Mouse (Mus musculus): ENCODE measurements around the gene Fgfr4. TPM values are rescaled to one million over a fixed set of nuclear protein-coding genes. Genes with fewer than 3 reads are reported as not detected.

Fgfr4 gene
- polyA plus RNA-seq (2015; fragmentation: Nextera tagmentation; extraction: Ambion mirVana): 1.4 and 1.7 TPM in 2 replicates

GRCm38 (mm10) chr13:55152621-55153415 lies at the start of gene Fgfr4:
Gene Fgfr4, plus strand, starts transcription at chr13:55152640.

GRCm38 (mm10) chr13:55105045-55105952 lies 47.1 kb upstream of the Fgfr4 start, which contains the start of gene Zfp346:
Gene Zfp346, plus strand, starts transcription at chr13:55105311.

GRCm38 (mm10) chr13:55133448-55133847 lies 19.0 kb upstream of the Fgfr4 start, which contains the start of gene Gm17617:
Gene Gm17617, minus strand, starts transcription at chr13:55133548.

GRCm38 (mm10) chr13:55209649-55210192 lies 57.3 kb downstream of the Fgfr4 start, which contains the start of gene Nsd1:
Gene Nsd1, plus strand, starts transcription at chr13:55209782.

Other genes with a start within 250 kb of the Fgfr4 start
- 13.2 and 13.4 TPM in 2 replicates for gene Unc5a, start 203.2 kb upstream of the Fgfr4 start, polyA plus RNA-seq (2015; fragmentation: Nextera tagmentation; extraction: Ambion mirVana)
- gene Hk3, start 131.3 kb upstream of the Fgfr4 start, polyA plus RNA-seq (2015; fragmentation: Nextera tagmentation; extraction: Ambion mirVana): 0.83 and 1.2 TPM in 2 replicates
- 12.2 and 13.9 TPM in 2 replicates for gene Uimc1, start 52.3 kb upstream of the Fgfr4 start, polyA plus RNA-seq (2015; fragmentation: Nextera tagmentation; extraction: Ambion mirVana)
- gene Zfp346, start 47.3 kb upstream of the Fgfr4 start, polyA plus RNA-seq (2015; fragmentation: Nextera tagmentation; extraction: Ambion mirVana): 23.9 and 26.7 TPM in 2 replicates
- not detected in 2 replicates for gene Gm17617, start 19.1 kb upstream of the Fgfr4 start, polyA plus RNA-seq (2015; fragmentation: Nextera tagmentation; extraction: Ambion mirVana)
- 63.5 and 67.6 TPM in 2 replicates for gene Nsd1, start 57.1 kb downstream of the Fgfr4 start, polyA plus RNA-seq (2015; fragmentation: Nextera tagmentation; extraction: Ambion mirVana)
- 302 and 314 TPM in 2 replicates for gene Prelid1, start 167.9 kb downstream of the Fgfr4 start, polyA plus RNA-seq (2015; fragmentation: Nextera tagmentation; extraction: Ambion mirVana)
- 98.3 and 99.3 TPM in 2 replicates for gene Rab24, start 169.3 kb downstream of the Fgfr4 start, polyA plus RNA-seq (2015; fragmentation: Nextera tagmentation; extraction: Ambion mirVana)
- 4.4 and 5.2 TPM in 2 replicates for gene Mxd3, start 177.2 kb downstream of the Fgfr4 start, polyA plus RNA-seq (2015; fragmentation: Nextera tagmentation; extraction: Ambion mirVana)
- gene Lman2, start 210.1 kb downstream of the Fgfr4 start, polyA plus RNA-seq (2015; fragmentation: Nextera tagmentation; extraction: Ambion mirVana): 34.2 and 36.2 TPM in 2 replicates
- 0.52 and 0.63 TPM in 2 replicates for gene Rgs14, start 217.1 kb downstream of the Fgfr4 start, polyA plus RNA-seq (2015; fragmentation: Nextera tagmentation; extraction: Ambion mirVana)
- not detected in 2 replicates for gene Slc34a1, start 245.5 kb downstream of the Fgfr4 start, polyA plus RNA-seq (2015; fragmentation: Nextera tagmentation; extraction: Ambion mirVana)